Mouse (Mus musculus): ENCODE data around the gene Gm10309.

DNA sequence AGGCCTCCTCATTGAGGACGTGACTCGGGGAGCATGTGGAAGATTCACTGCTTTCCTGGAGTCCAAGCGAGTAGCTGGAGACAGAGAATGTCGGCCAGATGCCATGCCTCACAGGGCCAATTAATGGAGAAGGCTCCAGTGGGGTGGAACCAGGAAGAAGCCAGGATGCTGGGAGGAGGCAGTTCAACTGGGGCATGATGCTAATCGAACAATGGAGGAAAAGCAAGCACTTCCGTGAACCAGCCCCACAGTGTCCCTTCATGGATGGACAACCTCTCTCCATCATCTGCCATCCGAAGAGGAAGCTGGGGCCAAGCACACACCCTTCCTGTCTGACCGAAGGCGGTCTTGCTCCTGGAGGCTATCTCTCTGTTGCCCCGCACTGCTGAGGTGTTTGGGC, 44.1 kb upstream of the Gm10309 start:
- TF ChIP-seq GABPA (IDR thresholded peaks at IDR 0.05; ENCODE audit: insufficient replicate concordance, low read depth, low read length), result no peak
- TF ChIP-seq POLR2A (IDR thresholded peaks at IDR 0.05; ENCODE audit: low read depth, low read length), result no peak
- TF ChIP-seq HCFC1 (IDR thresholded peaks at IDR 0.05; ENCODE audit: low read depth, low read length), result no peak
- TF ChIP-seq MXI1 (IDR thresholded peaks at IDR 0.05; ENCODE audit: low read depth, low read length), result no peak
